Mouse (Mus musculus) cerebellum, adult 8-10 months (tissue): ENCODE measurements at regions not wholly inside any gene's neighbourhood (a gene's known extent, or its start where the extent isn't known, plus 50 kb on each side); places are given as distances from the start of the nearest gene placed in this dataset.

ENCODE experiments used
- DNase-seq: peaks from one replicate; pipeline ENCODE4 v3.0.0; 2022

GRCm38 (mm10) chr10:74722971-74723370 is 244.0 kb upstream of the Gnaz start:
- DNase-seq = no peak

GRCm38 (mm10) chr10:74749446-74749845 is 217.5 kb upstream of the Gnaz start:
- DNase-seq = no peak

GRCm38 (mm10) chr10:74750879-74751278 is 216.1 kb upstream of the Gnaz start:
- no peak for DNase-seq

GRCm38 (mm10) chr10:74760734-74761133 is 206.2 kb upstream of the Gnaz start:
- no peak for DNase-seq

GRCm38 (mm10) chr10:74789245-74789644 is 177.7 kb upstream of the Gnaz start:
- DNase-seq = no peak

- no peak for DNase-seq
Observed at GRCm38 (mm10) chr10:74789987-74790386, 177.0 kb upstream of the Gnaz start.

GRCm38 (mm10) chr10:74823395-74823794 is 143.6 kb upstream of the Gnaz start:
- no peak for DNase-seq

- no peak for DNase-seq
Observed at GRCm38 (mm10) chr10:74834359-74834758, 132.6 kb upstream of the Gnaz start.

GRCm38 (mm10) chr10:74848372-74848771 is 118.6 kb upstream of the Gnaz start:
- DNase-seq = peak; percentile 30

- DNase-seq = no peak
Observed at GRCm38 (mm10) chr10:74854991-74855664, 111.8 kb upstream of the Gnaz start.
